Mouse (Mus musculus): ENCODE results near the gene Atg16l2. TPM values are rescaled to one million over a fixed set of nuclear protein-coding genes. Genes with fewer than 3 reads are reported as not detected.

The Atg16l2 gene
- polyA plus RNA-seq, 1 experiment, result 11.0 TPM

DNA sequence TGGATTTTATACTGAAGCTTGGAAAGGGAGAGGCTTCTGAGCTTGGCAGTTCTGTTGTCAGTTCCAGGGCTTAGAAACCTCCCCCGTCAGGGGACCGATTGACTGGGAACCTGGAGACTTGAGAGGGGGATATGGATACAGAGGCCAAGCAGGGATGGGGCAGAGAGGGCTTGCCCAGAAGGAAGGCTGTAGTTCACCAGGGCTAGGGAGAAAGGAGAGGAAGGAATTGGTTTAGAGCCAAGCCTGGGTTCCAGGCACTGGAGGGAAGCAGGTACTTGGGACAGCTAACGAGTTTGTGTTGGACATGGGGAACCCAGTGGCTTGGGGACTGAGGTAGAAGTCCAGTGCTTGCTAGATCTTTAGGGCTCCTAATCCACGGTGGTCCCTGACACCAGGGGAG lies 27.6 kb upstream of the Atg16l2 start:
- H3K27ac ChIP-seq (ENCODE audit: insufficient read depth, low read depth, low read length), result no peak overlapping the region
- TF ChIP-seq POLR2A (IDR thresholded peaks at IDR 0.05; ENCODE audit: low read depth, low read length) (no peak), CTCF (IDR thresholded peaks at IDR 0.05; ENCODE audit: extremely low read depth, insufficient read length, insufficient replicate concordance, low read depth, low read length) (no peak)
- 77% methylated on average over 4 of the region's 4 CpGs for WGBS

DNA sequence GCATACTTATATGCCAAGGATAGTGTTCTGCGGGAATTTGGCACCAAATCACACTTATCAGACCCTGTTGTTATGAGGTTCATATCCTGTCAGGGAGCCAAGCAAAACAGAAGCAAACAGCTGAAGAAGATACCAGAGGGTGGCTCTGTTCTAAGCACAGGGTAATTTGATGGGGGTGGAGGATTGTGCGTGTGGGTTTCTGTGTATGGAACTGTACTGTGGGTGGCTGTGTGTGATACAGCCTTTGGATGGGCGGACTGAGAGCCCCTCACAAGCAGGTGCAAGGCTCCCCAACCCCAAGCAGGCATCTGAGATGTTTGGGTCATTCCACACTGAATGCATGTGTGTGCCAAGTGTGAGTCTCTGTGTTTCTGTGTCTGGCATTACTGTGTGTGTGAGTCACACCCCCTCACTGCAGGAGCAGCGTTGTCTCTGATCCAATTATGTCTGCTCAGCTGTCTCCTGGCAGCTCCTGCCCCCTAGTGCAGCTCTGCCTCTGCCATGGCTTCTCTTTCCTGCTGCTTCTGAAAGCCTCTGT lies 26.6 kb upstream of the Atg16l2 start:
- H3K27ac ChIP-seq (ENCODE audit: insufficient read depth, low read depth, low read length), result no peak overlapping the region
- H3K36me3 ChIP-seq (ENCODE audit: control insufficient read depth, insufficient read depth, low read length), result peaks cover 27% of the 10 kb centered on the region
- H3K27me3 ChIP-seq (ENCODE audit: control insufficient read depth, insufficient read depth, low read length), result no peaks in the 10 kb centered on the region
- peaks cover 12% of the 10 kb centered on the region for H3K4me1 ChIP-seq (ENCODE audit: control insufficient read depth, insufficient read depth, insufficient read length, low read length)
- 36% methylated on average over 4 of the region's 4 CpGs for WGBS
- TF ChIP-seq POLR2A (IDR thresholded peaks at IDR 0.05; ENCODE audit: low read depth, low read length) (no peak), CTCF (IDR thresholded peaks at IDR 0.05; ENCODE audit: extremely low read depth, insufficient read length, insufficient replicate concordance, low read depth, low read length) (no peak)
- H3K4me3 ChIP-seq (ENCODE audit: low read depth, low read length), result no peak overlapping the region

More for the DNA sequence above, 27.6 kb upstream of the Atg16l2 start:
- peaks cover 10% of the 10 kb centered on the region for H3K4me1 ChIP-seq (ENCODE audit: control insufficient read depth, insufficient read depth, insufficient read length, low read length)
- H3K27me3 ChIP-seq (ENCODE audit: control insufficient read depth, insufficient read depth, low read length), result no peaks in the 10 kb centered on the region
- no peak overlapping the region for H3K4me3 ChIP-seq (ENCODE audit: low read depth, low read length)
- H3K36me3 ChIP-seq (ENCODE audit: control insufficient read depth, insufficient read depth, low read length), result peaks cover 25% of the 10 kb centered on the region

DNA sequence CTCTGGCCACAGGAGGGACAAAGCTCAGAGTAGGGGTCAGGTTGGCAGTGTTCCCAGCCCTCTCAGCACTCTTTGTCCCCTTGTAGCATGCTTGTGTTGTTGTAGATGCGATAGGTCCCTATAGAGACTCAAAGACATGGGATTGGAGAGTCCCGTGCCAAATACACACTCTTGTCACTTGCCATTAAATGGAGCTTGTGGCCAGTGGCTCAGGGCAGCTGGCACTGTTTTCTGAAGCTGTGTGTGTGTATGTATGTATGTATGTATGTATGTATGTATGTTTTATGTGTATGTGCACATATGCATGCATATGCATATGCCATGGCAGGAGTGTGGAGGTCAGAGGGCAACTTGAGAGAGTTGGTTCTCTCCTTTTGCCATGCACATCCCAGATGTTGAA lies 25.7 kb upstream of the Atg16l2 start:
- WGBS, result 48% methylated on average over 2 of the region's 2 CpGs
- no peaks in the 10 kb centered on the region for H3K27me3 ChIP-seq (ENCODE audit: control insufficient read depth, insufficient read depth, low read length)
- peaks cover 13% of the 10 kb centered on the region for H3K4me1 ChIP-seq (ENCODE audit: control insufficient read depth, insufficient read depth, insufficient read length, low read length)
- H3K4me3 ChIP-seq (ENCODE audit: low read depth, low read length), result no peak overlapping the region
- H3K36me3 ChIP-seq (ENCODE audit: control insufficient read depth, insufficient read depth, low read length), result peaks cover 23% of the 10 kb centered on the region
- TF ChIP-seq CTCF (IDR thresholded peaks at IDR 0.05; ENCODE audit: extremely low read depth, insufficient read length, insufficient replicate concordance, low read depth, low read length) (no peak), POLR2A (IDR thresholded peaks at IDR 0.05; ENCODE audit: low read depth, low read length) (no peak)
- H3K27ac ChIP-seq (ENCODE audit: insufficient read depth, low read depth, low read length), result no peak overlapping the region

GRCm38 (mm10) chr7:101327263-101327662 lies 25.2 kb upstream of the Atg16l2 start:
- Histone ChIP-seq H3K27ac (ENCODE audit: insufficient read depth, low read depth, low read length) (no peak overlapping the region), H3K27me3 (ENCODE audit: control insufficient read depth, insufficient read depth, low read length) (no peaks in the 10 kb centered on the region), H3K4me3 (ENCODE audit: low read depth, low read length) (no peak overlapping the region), H3K4me1 (ENCODE audit: control insufficient read depth, insufficient read depth, insufficient read length, low read length) (peaks cover 13% of the 10 kb centered on the region), H3K36me3 (ENCODE audit: control insufficient read depth, insufficient read depth, low read length) (peaks cover 21% of the 10 kb centered on the region)
- no peak for TF ChIP-seq POLR2A (IDR thresholded peaks at IDR 0.05; ENCODE audit: low read depth, low read length)
- 40% methylated on average over 5 of the region's 5 CpGs for WGBS

DNA sequence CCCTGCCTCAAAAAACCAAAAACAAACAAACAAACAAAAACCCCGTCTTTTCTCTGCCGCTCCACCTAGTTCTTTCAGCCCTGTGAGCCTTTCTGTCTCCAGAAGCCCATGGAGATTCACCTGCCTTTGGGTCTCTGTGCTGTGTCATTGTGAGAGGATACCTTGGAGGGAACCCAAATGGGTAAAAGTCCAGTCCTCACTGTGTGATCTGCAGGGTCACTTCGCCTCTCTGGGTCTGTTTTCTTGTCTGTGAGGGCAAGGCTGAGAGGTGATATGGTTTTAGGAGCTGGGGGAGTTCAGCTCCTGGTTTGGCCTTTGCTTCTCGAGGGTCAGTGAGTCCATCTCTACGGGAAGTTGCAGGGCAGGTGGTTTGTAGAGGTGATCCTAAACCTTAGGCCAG lies 24.0 kb upstream of the Atg16l2 start:
- no peak for TF ChIP-seq POLR2A (IDR thresholded peaks at IDR 0.05; ENCODE audit: low read depth, low read length)
- TF ChIP-seq CTCF (IDR thresholded peaks at IDR 0.05; ENCODE audit: extremely low read depth, insufficient read length, insufficient replicate concordance, low read depth, low read length), result no peak
- 40% methylated on average over 5 of the region's 5 CpGs for WGBS
- Histone ChIP-seq H3K36me3 (ENCODE audit: control insufficient read depth, insufficient read depth, low read length) (peaks cover 18% of the 10 kb centered on the region), H3K27me3 (ENCODE audit: control insufficient read depth, insufficient read depth, low read length) (no peaks in the 10 kb centered on the region), H3K4me1 (ENCODE audit: control insufficient read depth, insufficient read depth, insufficient read length, low read length) (peaks cover 17% of the 10 kb centered on the region), H3K27ac (ENCODE audit: insufficient read depth, low read depth, low read length) (no peak overlapping the region), H3K4me3 (ENCODE audit: low read depth, low read length) (no peak overlapping the region)

DNA sequence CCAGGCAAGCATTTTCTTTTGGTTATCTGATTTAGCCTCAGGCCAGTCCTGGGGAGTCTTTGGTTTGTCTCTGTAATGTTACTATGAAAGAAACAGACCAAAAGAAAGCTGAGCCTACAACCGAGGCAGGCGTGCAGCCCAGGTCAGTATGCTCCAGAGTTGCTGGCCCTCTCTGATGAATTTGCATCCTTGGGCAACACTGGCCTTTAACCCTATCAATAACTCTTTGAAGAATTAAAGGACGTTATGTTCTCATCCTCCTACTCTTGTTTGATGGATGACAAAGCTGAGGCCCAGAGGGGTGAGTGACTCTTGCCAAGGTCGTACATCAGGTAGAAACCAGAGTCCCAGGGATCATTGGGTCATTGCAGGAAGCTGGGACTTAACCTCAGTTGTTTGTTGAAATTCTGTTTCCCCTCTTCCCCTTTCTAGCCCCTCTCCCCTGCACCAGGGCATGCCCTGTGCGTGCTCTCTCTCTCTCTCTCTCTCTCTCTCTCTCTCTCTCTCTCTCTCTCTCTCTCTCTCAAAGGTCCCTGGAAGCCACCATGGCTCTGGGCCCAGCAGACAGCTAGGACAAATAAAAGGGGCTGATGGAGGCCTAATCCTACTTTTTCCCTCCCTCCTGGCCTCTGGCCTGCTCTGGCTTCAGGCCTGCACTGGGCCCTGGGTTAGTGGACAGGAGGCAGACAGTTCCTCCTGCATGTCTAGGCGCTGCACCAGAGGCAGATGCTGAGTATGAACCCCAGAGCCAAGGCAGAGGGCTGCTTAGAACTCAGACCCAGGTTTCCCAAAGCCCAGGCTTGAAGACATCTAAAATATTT lies 22.3 kb upstream of the Atg16l2 start:
- H3K36me3 ChIP-seq (ENCODE audit: control insufficient read depth, insufficient read depth, low read length), result peaks cover 10% of the 10 kb centered on the region
- H3K4me1 ChIP-seq (ENCODE audit: control insufficient read depth, insufficient read depth, insufficient read length, low read length), result peaks cover 25% of the 10 kb centered on the region
- H3K4me3 ChIP-seq (ENCODE audit: low read depth, low read length), result no peak overlapping the region
- WGBS, result 44% methylated on average over 6 of the region's 6 CpGs
- H3K27me3 ChIP-seq (ENCODE audit: control insufficient read depth, insufficient read depth, low read length), result no peaks in the 10 kb centered on the region
- TF ChIP-seq POLR2A (IDR thresholded peaks at IDR 0.05; ENCODE audit: low read depth, low read length) (no peak), CTCF (IDR thresholded peaks at IDR 0.05; ENCODE audit: extremely low read depth, insufficient read length, insufficient replicate concordance, low read depth, low read length) (no peak)
- H3K27ac ChIP-seq (ENCODE audit: insufficient read depth, low read depth, low read length), result 0 out of 2 replicates have a peak overlapping the region, but pooled peaks have one; percentile 2

GRCm38 (mm10) chr7:101323141-101323594 lies 21.1 kb upstream of the Atg16l2 start:
- TF ChIP-seq CTCF (IDR thresholded peaks at IDR 0.05; ENCODE audit: extremely low read depth, insufficient read length, insufficient replicate concordance, low read depth, low read length), result peak; percentile 46; the same call in 1 of the 2 replicates
- no peak; the same call in 1 of the 2 replicates for TF ChIP-seq POLR2A (IDR thresholded peaks at IDR 0.05; ENCODE audit: low read depth, low read length)
- 38% methylated on average over 4 of the region's 4 CpGs for WGBS
- Histone ChIP-seq H3K27me3 (ENCODE audit: control insufficient read depth, insufficient read depth, low read length) (no peaks in the 10 kb centered on the region), H3K27ac (ENCODE audit: insufficient read depth, low read depth, low read length) (peak overlapping the region; percentile 70), H3K4me3 (ENCODE audit: low read depth, low read length) (peak overlapping the region; percentile 82), H3K36me3 (ENCODE audit: control insufficient read depth, insufficient read depth, low read length) (peaks cover 10% of the 10 kb centered on the region), H3K4me1 (ENCODE audit: control insufficient read depth, insufficient read depth, insufficient read length, low read length) (peaks cover 25% of the 10 kb centered on the region)
